Mouse (Mus musculus): ENCODE measurements around the gene Dmgdh. TPM values are rescaled to one million over a fixed set of nuclear protein-coding genes. Genes with fewer than 3 reads are reported as not detected.

Dmgdh gene
- polyA plus RNA-seq, 1 experiment: 0.06 TPM

DNA sequence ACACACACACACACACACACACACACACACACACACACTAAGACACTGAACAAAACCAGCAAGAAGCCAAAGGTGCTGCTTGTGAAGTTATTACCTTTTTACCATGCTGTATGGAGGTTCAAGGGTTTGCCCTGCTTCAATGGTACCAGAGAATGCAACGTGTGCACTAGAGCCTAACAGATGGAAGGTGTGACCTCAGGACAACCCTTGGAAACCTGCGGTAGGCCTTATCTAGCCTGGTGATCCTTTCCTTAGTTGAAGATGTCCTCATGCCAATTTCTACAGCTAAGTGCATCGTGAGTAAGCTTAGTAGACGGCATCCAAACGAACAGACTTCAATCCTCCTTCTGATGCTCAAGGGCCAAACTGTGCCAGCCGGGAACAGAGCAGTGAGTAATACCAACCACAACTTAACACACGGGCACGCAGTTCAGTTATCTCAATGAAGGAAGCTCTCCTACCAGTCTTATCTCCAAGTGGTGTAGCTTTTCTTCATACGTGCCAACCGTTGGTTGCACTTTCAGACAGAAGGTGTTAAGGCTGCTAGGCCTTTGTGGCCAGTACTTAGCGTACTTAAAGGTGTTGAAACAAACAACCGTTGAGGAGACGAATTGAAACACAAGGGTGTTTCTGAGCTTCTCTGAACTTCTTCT, 90.2 kb downstream of the Dmgdh start:
- H3K4me1 ChIP-seq (ENCODE audit: control insufficient read depth, insufficient read depth, low read length): no peaks in the 10 kb centered on the region
- no peak for DNase-seq
- WGBS: 61% methylated on average over 13 of the region's 13 CpGs
- TF ChIP-seq CTCF (IDR thresholded peaks at IDR 0.05; ENCODE audit: insufficient read depth, low read length) (no peak), POLR2A (IDR thresholded peaks at IDR 0.05; ENCODE audit: borderline replicate concordance, extremely low read depth, low read depth, low read length) (no peak)
- no peak overlapping the region for H3K4me3 ChIP-seq (replicated peaks; ENCODE audit: extremely low read depth, low read depth, low read length)

GRCm38 (mm10) chr13:93771031-93771587, 96.9 kb downstream of the Dmgdh start:
- H3K4me1 ChIP-seq (ENCODE audit: control insufficient read depth, insufficient read depth, low read length): 0 out of 2 replicates have a peak, but pooled peaks cover 2% of the 10 kb centered on the region
- DNase-seq: no peak
- peak overlapping the region; percentile 82 for H3K4me3 ChIP-seq (replicated peaks; ENCODE audit: extremely low read depth, low read depth, low read length)
- TF ChIP-seq CTCF (IDR thresholded peaks at IDR 0.05; ENCODE audit: insufficient read depth, low read length) (no peak), POLR2A (IDR thresholded peaks at IDR 0.05; ENCODE audit: borderline replicate concordance, extremely low read depth, low read depth, low read length) (no peak)
- 26% methylated on average over 9 of the region's 9 CpGs for WGBS

DNA sequence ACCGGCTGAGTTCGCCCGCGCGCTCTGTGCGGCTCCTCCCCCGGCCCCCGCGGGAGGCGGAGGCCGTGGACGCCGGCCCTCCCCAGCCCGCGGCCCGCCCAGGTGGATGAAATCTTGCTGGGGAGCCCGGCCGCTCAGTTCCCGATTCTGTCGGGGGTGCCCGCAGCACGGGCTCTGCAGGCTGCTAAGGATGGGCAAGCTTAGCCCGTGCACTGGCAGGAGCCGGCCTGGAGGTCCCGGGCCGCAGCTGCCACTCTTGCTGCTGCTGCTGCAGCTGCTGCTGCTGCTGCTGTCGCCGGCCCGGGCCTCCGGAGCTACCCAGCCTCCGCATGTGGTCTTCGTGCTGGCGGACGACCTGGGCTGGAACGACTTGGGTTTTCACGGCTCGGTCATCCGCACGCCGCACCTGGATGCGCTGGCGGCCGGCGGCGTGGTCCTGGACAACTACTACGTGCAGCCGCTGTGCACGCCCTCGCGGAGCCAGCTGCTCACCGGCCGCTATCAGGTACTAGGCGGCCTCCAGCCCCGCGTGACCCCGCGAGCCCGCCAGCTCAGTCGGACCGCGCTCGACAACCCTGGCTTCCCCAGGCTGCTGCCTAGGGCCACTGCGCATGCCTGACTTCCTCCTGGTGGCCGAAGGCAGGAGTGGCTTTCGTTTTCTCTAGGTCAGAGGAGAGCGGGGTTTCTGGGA, 97.5 kb downstream of the Dmgdh start, which contains the start of gene Arsb:
Arsb (plus strand) TSS at position 43 of the 691 bp plus-strand sequence.
- Histone ChIP-seq H3K4me3 (replicated peaks; ENCODE audit: extremely low read depth, low read depth, low read length) (peak within 1 kb of the TSS; percentile 82), H3K4me1 (ENCODE audit: control insufficient read depth, insufficient read depth, low read length) (0 out of 2 replicates have a peak, but pooled peaks cover 2% of the 10 kb centered on the region)
- WGBS: under 1% methylated on average over 65 of the region's 66 CpGs
- peak; percentile 81 for DNase-seq
- TF ChIP-seq POLR2A (IDR thresholded peaks at IDR 0.05; ENCODE audit: borderline replicate concordance, extremely low read depth, low read depth, low read length): peak; percentile 60; the same call in 1 of the 2 replicates
- peak; percentile 74 for TF ChIP-seq CTCF (IDR thresholded peaks at IDR 0.05; ENCODE audit: insufficient read depth, low read length)

DNA sequence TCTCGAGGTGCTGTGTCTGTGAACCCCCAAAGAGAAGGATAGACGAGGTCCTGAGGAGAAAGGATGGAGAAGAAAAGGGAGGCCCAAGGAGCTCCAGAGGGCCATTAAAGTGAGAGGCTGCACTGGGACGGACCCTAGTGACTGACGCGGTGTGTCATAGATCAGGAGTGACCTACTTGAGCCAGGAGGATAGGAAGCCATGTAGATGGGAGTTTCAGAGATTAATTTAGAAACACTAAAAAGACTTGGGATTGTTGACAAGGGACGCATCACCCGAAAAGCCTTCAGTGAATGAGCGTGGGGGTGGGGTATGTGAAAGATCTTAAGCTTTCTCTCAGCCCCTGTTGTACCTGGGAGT, 98.0 kb downstream of the Dmgdh start:
- TF ChIP-seq POLR2A (IDR thresholded peaks at IDR 0.05; ENCODE audit: borderline replicate concordance, extremely low read depth, low read depth, low read length) (no peak), CTCF (IDR thresholded peaks at IDR 0.05; ENCODE audit: insufficient read depth, low read length) (no peak)
- peak overlapping the region; percentile 82 for H3K4me3 ChIP-seq (replicated peaks; ENCODE audit: extremely low read depth, low read depth, low read length)
- DNase-seq: no peak
- H3K4me1 ChIP-seq (ENCODE audit: control insufficient read depth, insufficient read depth, low read length): 0 out of 2 replicates have a peak, but pooled peaks cover 2% of the 10 kb centered on the region
- 9% methylated on average over 8 of the region's 8 CpGs for WGBS

DNA sequence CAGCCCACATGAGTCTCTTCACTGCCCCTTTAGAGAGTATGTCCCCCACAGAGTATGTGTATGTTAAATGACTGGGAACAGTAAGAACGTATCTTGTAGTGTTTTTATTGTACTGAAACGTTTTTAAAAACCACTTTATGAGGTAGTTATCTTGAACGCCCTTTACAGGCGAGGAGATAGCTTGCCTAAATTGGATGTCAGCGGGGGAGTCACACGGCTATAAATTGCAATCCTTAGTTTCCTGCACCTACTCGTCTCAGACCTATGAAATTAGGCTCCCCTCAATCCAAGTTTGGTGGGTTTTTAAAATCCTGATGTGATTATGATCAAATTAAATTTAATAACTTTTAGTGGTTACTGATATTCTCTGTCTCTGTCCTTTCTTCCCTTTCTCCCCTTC, 98.6 kb downstream of the Dmgdh start:
- no peak for TF ChIP-seq CTCF (IDR thresholded peaks at IDR 0.05; ENCODE audit: insufficient read depth, low read length)
- TF ChIP-seq POLR2A (IDR thresholded peaks at IDR 0.05; ENCODE audit: borderline replicate concordance, extremely low read depth, low read depth, low read length): no peak
- no peak for DNase-seq
- 71% methylated on average over 7 of the region's 7 CpGs for WGBS
- no peak overlapping the region for H3K4me3 ChIP-seq (replicated peaks; ENCODE audit: extremely low read depth, low read depth, low read length)
- 0 out of 2 replicates have a peak, but pooled peaks cover 2% of the 10 kb centered on the region for H3K4me1 ChIP-seq (ENCODE audit: control insufficient read depth, insufficient read depth, low read length)

GRCm38 (mm10) chr13:93773704-93774315, 99.6 kb downstream of the Dmgdh start:
- no peak for TF ChIP-seq POLR2A (IDR thresholded peaks at IDR 0.05; ENCODE audit: borderline replicate concordance, extremely low read depth, low read depth, low read length)
- no peak for TF ChIP-seq CTCF (IDR thresholded peaks at IDR 0.05; ENCODE audit: insufficient read depth, low read length)
- no peak overlapping the region for H3K4me3 ChIP-seq (replicated peaks; ENCODE audit: extremely low read depth, low read depth, low read length)
- no peak for DNase-seq
- 0 out of 2 replicates have a peak, but pooled peaks cover 2% of the 10 kb centered on the region for H3K4me1 ChIP-seq (ENCODE audit: control insufficient read depth, insufficient read depth, low read length)
- 60% methylated on average over 7 of the region's 7 CpGs for WGBS

DNA sequence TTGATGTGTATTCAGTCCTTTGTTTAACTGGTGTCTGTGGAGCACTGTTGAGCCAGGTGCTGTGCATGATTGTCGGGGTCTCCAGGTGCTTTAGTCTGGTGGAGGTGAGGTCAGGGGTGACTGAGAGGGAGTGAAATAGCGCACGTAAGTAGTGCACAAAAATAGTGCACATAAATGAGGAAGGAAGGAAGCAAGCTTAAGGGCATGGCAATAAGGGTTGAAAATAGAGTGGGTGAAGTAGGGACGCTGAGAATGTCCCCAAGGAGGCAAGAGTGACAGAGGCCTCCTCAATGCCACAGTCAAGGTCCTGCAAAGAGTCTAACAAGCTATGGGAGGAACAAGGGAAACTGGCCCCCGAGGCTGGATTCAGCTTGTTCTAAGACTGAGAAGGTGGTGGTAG, 108.6 kb downstream of the Dmgdh start:
- 72% methylated on average over 5 of the region's 5 CpGs for WGBS
- H3K4me3 ChIP-seq (replicated peaks; ENCODE audit: extremely low read depth, low read depth, low read length): no peak overlapping the region
- H3K4me1 ChIP-seq (ENCODE audit: control insufficient read depth, insufficient read depth, low read length): no peaks in the 10 kb centered on the region
- no peak for DNase-seq
- TF ChIP-seq POLR2A (IDR thresholded peaks at IDR 0.05; ENCODE audit: borderline replicate concordance, extremely low read depth, low read depth, low read length): no peak
- no peak for TF ChIP-seq CTCF (IDR thresholded peaks at IDR 0.05; ENCODE audit: insufficient read depth, low read length)

- 76% methylated on average over 3 of the region's 3 CpGs for WGBS
These were observed 111.1 kb downstream of the Dmgdh start for GRCm38 (mm10) chr13:93785329-93785728.

DNA sequence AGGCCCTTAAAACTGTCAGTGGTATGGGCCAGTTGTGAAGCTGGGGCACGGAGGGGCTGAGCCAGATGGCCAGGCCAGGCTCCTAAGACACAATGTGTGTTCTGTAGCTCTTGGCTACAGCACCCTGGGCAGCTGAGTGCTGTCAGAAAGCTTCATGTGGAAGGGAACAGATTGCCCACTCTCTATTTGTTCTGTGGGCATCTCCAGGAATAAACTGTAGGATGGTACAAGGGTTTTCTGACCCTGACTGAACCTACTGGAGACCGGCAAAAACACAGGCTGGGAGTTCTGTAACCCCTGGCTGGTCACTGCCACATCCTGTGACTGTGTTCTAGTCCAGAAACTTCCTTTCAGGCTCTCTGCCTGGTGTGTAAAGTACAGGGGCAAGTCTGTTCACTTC, 111.8 kb downstream of the Dmgdh start:
- Histone ChIP-seq H3K4me1 (ENCODE audit: control insufficient read depth, insufficient read depth, low read length) (no peaks in the 10 kb centered on the region), H3K4me3 (replicated peaks; ENCODE audit: extremely low read depth, low read depth, low read length) (no peak overlapping the region)
- DNase-seq: no peak
- TF ChIP-seq CTCF (IDR thresholded peaks at IDR 0.05; ENCODE audit: insufficient read depth, low read length) (no peak), POLR2A (IDR thresholded peaks at IDR 0.05; ENCODE audit: borderline replicate concordance, extremely low read depth, low read depth, low read length) (no peak)
- 78% methylated on average over 2 of the region's 2 CpGs for WGBS

More at GRCm38 (mm10) chr13:93785329-93785728, 111.1 kb downstream of the Dmgdh start:
- no peak for DNase-seq
- no peaks in the 10 kb centered on the region for H3K4me1 ChIP-seq (ENCODE audit: control insufficient read depth, insufficient read depth, low read length)
- TF ChIP-seq CTCF (IDR thresholded peaks at IDR 0.05; ENCODE audit: insufficient read depth, low read length): 0 out of 2 replicates have a peak, but pooled peaks have one; percentile 40
- no peak for TF ChIP-seq POLR2A (IDR thresholded peaks at IDR 0.05; ENCODE audit: borderline replicate concordance, extremely low read depth, low read depth, low read length)
- no peak overlapping the region for H3K4me3 ChIP-seq (replicated peaks; ENCODE audit: extremely low read depth, low read depth, low read length)
